Mouse (Mus musculus): ENCODE results near the gene Zfp523. TPM values are rescaled to one million over a fixed set of nuclear protein-coding genes. Genes with fewer than 3 reads are reported as not detected.
"Not testable (repeated sequence)": the region's sequence is repeated elsewhere in the genome, so short reads cannot be mapped to it uniquely, and the experiment has no call there.

Zfp523 gene
- polyA plus RNA-seq, 1 experiment = 69.0 TPM

DNA sequence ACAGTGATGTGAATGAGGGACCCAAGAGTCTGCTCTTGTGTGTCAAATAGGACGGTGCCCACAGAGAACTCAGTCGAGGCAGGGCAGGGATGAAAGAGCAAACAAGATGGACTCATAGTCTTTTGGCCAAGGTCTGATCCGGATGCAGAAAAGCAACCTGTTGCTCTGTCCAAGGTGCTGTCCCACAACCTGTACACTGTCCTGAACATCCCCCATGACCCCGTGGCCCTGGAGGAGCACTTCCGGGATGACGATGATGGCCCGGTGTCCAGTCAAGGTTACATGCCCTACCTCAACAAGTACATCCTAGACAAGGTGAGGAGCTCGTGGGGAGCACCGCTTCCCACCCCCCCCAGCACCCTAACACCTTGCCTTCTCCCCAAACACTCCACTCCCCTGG lies 39.9 kb downstream of the Zfp523 start:
- no peak for DNase-seq
- H3K4me1 ChIP-seq (ENCODE audit: control insufficient read depth, insufficient read depth, low read length) = peaks cover 5% of the 10 kb centered on the region
- TF ChIP-seq CTCF (IDR thresholded peaks at IDR 0.05; ENCODE audit: insufficient read depth, low read length) = no peak
- TF ChIP-seq POLR2A (IDR thresholded peaks at IDR 0.05; ENCODE audit: borderline replicate concordance, extremely low read depth, low read depth, low read length) = no peak
- 79% methylated on average over 9 of the region's 9 CpGs for WGBS
- H3K4me3 ChIP-seq (replicated peaks; ENCODE audit: extremely low read depth, low read depth, low read length) = no peak overlapping the region

DNA sequence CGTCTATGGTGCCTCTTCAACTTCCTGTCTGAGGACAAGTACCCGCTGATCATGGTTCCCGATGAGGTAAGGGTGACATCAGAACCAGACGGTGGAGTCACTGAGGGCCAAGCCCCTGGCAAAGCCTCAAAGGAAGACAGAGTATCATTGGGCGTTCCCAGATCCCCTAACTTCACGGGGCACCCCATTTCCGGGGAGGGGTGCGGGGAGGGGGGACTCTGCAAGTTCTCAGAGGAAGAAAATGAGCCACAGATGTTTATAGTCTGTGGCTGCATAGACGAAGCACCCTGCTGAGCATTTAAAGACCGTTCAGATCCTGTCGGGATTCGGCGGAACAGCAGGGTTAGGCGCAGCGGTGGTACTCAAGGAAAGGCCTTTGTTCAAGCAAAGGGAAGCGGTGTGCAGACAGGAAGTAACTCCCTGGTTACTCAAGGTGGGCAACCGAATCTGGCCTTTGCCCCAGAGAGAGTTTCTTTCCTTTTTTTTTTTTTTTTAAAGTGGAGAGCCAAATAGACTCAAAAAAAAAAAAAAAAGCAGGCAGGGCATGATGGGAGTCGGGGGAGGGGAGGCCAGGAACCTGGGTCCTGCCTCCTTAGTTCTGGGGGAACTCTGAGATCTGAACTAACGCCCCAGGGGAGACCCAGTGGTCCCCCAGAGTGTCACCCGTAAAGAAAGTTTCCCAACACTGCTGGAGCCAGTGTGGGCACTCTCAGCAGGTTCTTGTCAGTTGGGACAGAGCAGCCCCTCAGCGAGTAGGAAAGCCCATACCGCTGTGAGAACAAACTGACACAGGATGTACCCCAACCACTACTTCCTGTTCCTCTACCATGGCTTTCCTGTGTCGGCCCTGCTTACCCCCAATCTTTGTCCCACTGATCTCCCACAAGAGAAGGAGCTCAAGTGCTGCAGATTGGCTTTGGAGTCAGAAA lies 41.1 kb downstream of the Zfp523 start:
- Histone ChIP-seq H3K4me1 (ENCODE audit: control insufficient read depth, insufficient read depth, low read length) (peaks cover 3% of the 10 kb centered on the region; the same call in 1 of the 2 replicates), H3K4me3 (replicated peaks; ENCODE audit: extremely low read depth, low read depth, low read length) (no peak overlapping the region)
- 22% methylated on average over 23 of the region's 23 CpGs for WGBS
- no peak for DNase-seq
- no peak for TF ChIP-seq POLR2A (IDR thresholded peaks at IDR 0.05; ENCODE audit: borderline replicate concordance, extremely low read depth, low read depth, low read length)
- TF ChIP-seq CTCF (IDR thresholded peaks at IDR 0.05; ENCODE audit: insufficient read depth, low read length) = no peak

DNA sequence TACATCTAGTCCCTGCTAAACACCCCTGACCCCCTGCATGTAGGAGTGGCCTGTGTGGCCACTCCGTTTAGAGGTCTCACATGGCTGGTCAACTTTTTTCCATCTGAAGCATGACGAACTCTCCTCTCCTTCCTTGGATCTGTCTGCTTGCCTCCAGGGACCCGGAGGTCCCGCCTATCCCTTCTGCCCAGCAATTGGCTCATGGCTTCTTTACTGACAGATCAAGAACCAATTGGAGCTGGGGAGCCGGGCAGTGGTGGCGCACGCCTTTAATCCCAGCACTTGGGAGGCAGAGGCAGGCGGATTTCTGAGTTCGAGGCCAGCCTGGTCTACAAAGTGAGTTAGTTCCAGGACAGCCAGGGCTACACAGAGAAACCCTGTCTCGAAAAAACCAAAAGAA lies 45.5 kb downstream of the Zfp523 start:
- 93% methylated on average over 10 of the region's 10 CpGs for WGBS
- H3K4me3 ChIP-seq (replicated peaks; ENCODE audit: extremely low read depth, low read depth, low read length); DNase-seq; H3K4me1 ChIP-seq (ENCODE audit: control insufficient read depth, insufficient read depth, low read length): not testable (repeated sequence)

DNA sequence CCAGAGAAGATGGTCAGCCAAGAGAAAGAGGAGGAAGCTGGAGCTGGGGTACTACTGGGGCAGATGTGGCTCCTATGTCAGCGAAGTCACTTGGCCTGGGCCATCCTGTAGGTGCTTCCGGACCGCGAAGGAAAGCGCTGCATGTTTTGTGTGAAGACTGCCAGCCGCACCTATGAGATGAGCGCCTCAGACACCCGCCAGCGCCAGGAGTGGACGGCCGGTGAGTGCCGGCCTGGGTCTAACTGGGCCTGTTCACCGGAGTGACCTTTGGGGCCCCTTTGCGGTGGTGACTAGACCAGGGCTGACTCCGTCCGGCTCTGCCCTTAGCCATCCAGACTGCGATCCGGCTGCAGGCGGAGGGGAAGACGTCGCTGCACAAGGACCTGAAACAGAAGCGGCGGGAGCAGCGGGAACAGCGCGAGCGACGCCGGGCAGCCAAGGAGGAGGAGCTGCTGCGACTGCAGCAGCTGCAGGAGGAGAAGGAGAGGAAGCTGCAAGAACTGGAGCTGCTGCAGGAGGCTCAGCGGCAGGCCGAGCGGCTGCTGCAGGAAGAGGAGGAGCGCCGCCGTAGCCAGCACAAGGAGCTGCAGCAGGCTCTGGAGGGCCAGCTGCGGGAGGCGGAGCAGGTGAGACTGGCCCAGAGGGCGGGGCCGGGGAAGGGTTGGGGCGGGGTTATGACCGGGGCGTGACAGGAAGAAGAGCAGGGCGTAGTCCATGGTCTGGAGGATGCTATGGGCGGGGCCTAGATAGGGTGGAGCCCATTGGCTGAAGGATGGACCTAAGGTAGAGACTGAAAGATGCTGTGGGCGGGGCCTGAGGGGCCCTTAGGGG lies 46.8 kb downstream of the Zfp523 start:
- Histone ChIP-seq H3K4me1 (ENCODE audit: control insufficient read depth, insufficient read depth, low read length) (peaks cover 6% of the 10 kb centered on the region), H3K4me3 (replicated peaks; ENCODE audit: extremely low read depth, low read depth, low read length) (peak overlapping the region; percentile 66)
- no peak for TF ChIP-seq CTCF (IDR thresholded peaks at IDR 0.05; ENCODE audit: insufficient read depth, low read length)
- no peak for TF ChIP-seq POLR2A (IDR thresholded peaks at IDR 0.05; ENCODE audit: borderline replicate concordance, extremely low read depth, low read depth, low read length)
- under 1% methylated on average over 45 of the region's 46 CpGs for WGBS
- peak; percentile 88 for DNase-seq

DNA sequence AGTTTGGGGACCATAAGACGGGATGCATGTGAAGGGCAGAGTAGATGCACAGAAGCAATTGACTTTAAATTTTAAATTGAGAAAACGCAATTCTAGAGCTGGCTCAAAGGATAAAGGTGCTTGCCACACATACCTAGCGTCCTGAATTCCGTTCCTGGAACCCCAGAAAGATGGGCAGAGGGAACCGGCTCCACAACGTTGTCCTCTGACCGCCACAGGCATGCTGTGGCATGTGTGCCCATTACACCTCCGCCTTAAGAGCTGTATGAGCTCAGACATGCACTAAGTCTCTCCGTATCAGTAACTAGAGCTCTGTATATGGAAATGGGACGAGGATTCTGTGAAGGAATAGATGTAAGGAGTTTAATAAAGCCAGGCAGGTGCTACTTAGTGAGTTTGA lies 47.7 kb downstream of the Zfp523 start:
- Histone ChIP-seq H3K4me3 (replicated peaks; ENCODE audit: extremely low read depth, low read depth, low read length) (no peak overlapping the region), H3K4me1 (ENCODE audit: control insufficient read depth, insufficient read depth, low read length) (peaks cover 6% of the 10 kb centered on the region)
- 86% methylated on average over 10 of the region's 10 CpGs for WGBS
- TF ChIP-seq POLR2A (IDR thresholded peaks at IDR 0.05; ENCODE audit: borderline replicate concordance, extremely low read depth, low read depth, low read length) (no peak), CTCF (IDR thresholded peaks at IDR 0.05; ENCODE audit: insufficient read depth, low read length) (no peak)
- DNase-seq = no peak

- DNase-seq = peak; percentile 90
- Histone ChIP-seq H3K4me1 (ENCODE audit: control insufficient read depth, insufficient read depth, low read length) (peaks cover 6% of the 10 kb centered on the region), H3K4me3 (replicated peaks; ENCODE audit: extremely low read depth, low read depth, low read length) (no peak overlapping the region)
- WGBS = 7% methylated on average over 21 of the region's 21 CpGs
- TF ChIP-seq CTCF (IDR thresholded peaks at IDR 0.05; ENCODE audit: insufficient read depth, low read length) (peak; percentile 94), POLR2A (IDR thresholded peaks at IDR 0.05; ENCODE audit: borderline replicate concordance, extremely low read depth, low read depth, low read length) (peak; percentile 10; the same call in 1 of the 2 replicates)
Observed at GRCm38 (mm10) chr17:28226014-28226413, 49.1 kb downstream of the Zfp523 start.

GRCm38 (mm10) chr17:28230486-28230885 lies 53.6 kb downstream of the Zfp523 start:
- TF ChIP-seq CTCF (IDR thresholded peaks at IDR 0.05; ENCODE audit: insufficient read depth, low read length) (no peak), POLR2A (IDR thresholded peaks at IDR 0.05; ENCODE audit: borderline replicate concordance, extremely low read depth, low read depth, low read length) (no peak)
- H3K4me1 ChIP-seq (ENCODE audit: control insufficient read depth, insufficient read depth, low read length) = peaks cover 2% of the 10 kb centered on the region; the same call in 1 of the 2 replicates
- DNase-seq = no peak
- no peak overlapping the region for H3K4me3 ChIP-seq (replicated peaks; ENCODE audit: extremely low read depth, low read depth, low read length)
- WGBS = 82% methylated on average over 6 of the region's 6 CpGs

GRCm38 (mm10) chr17:28231026-28231736 lies 54.3 kb downstream of the Zfp523 start:
- H3K4me3 ChIP-seq (replicated peaks; ENCODE audit: extremely low read depth, low read depth, low read length) = no peak overlapping the region
- no peak for TF ChIP-seq POLR2A (IDR thresholded peaks at IDR 0.05; ENCODE audit: borderline replicate concordance, extremely low read depth, low read depth, low read length)
- no peak for TF ChIP-seq CTCF (IDR thresholded peaks at IDR 0.05; ENCODE audit: insufficient read depth, low read length)
- no peak for DNase-seq
- WGBS = 84% methylated on average over 18 of the region's 18 CpGs
- 0 out of 2 replicates have a peak, but pooled peaks cover 2% of the 10 kb centered on the region for H3K4me1 ChIP-seq (ENCODE audit: control insufficient read depth, insufficient read depth, low read length)

- under 1% methylated on average over 51 of the region's 57 CpGs for WGBS
- TF ChIP-seq CTCF (IDR thresholded peaks at IDR 0.05; ENCODE audit: insufficient read depth, low read length) (peak; percentile 94), POLR2A (IDR thresholded peaks at IDR 0.05; ENCODE audit: borderline replicate concordance, extremely low read depth, low read depth, low read length) (peak; percentile 68; the same call in 1 of the 2 replicates)
- Histone ChIP-seq H3K4me1 (ENCODE audit: control insufficient read depth, insufficient read depth, low read length) (0 out of 2 replicates have a peak, but pooled peaks cover 4% of the 10 kb centered on the region), H3K4me3 (replicated peaks; ENCODE audit: extremely low read depth, low read depth, low read length) (peak within 1 kb of the TSS; percentile 83)
- DNase-seq = peak; percentile 97
Observed at GRCm38 (mm10) chr17:28232475-28233060, 55.6 kb downstream of the Zfp523 start, which contains the start of gene Ppard. Gene Ppard, plus strand, starts transcription at chr17:28232700.
